Mouse (Mus musculus) kidney, postnatal 0 days (tissue): Measurements from ENCODE around the gene Rnf111. TPM values are rescaled to one million over a fixed set of nuclear protein-coding genes. Genes with fewer than 3 reads are reported as not detected.
"Not testable (repeated sequence)": the region's sequence is repeated elsewhere in the genome, so short reads cannot be mapped to it uniquely, and the experiment has no call there.

ENCODE experiments used
- ATAC-seq: fragments of 200-750 bp; cut with Nextera tagmentation; replicated peaks from 2 replicates; pipeline ENCODE4 v1.8.0; 2017; ENCODE audit warnings: low read depth, moderate number of reproducible peaks, moderate TSS enrichment, moderate library complexity; ENCODE audit not compliant: low FRiP score
- DNase-seq: peaks from one replicate; pipeline ENCODE4 v3.0.0-alpha.2; 2016; ENCODE audit warnings: low spot score
- H3K27ac ChIP-seq: fragments of 300-500 bp; sonication (generic); 2 replicates; pipeline ENCODE4 v1.5.1; 2014; ENCODE audit warnings: mild to moderate bottlenecking
- H3K27me3 ChIP-seq: fragments of 300-500 bp; sonication (generic); 2 replicates; pipeline ENCODE4 v1.6.1; 2014; ENCODE audit warnings: low read length, mixed read lengths; ENCODE audit not compliant: insufficient read depth
- H3K36me3 ChIP-seq: fragments of 300-500 bp; sonication (generic); 2 replicates; pipeline ENCODE4 v1.6.1; 2014; ENCODE audit warnings: low read length, mixed read lengths; ENCODE audit not compliant: insufficient read depth
- H3K4me1 ChIP-seq: fragments of 300-500 bp; sonication (generic); replicated peaks from 2 replicates; pipeline ENCODE4 v1.6.1; 2014; ENCODE audit warnings: antibody characterized with exemption, low read length, mixed read lengths; ENCODE audit not compliant: insufficient read depth
- H3K4me2 ChIP-seq: fragments of 300-500 bp; sonication (generic); 2 replicates; pipeline ENCODE4 v1.6.1; 2014; ENCODE audit warnings: mild to moderate bottlenecking, low read length, moderate library complexity, mixed read lengths
- H3K4me3 ChIP-seq: fragments of 300-500 bp; sonication (generic); replicated peaks from 2 replicates; pipeline ENCODE4 v1.5.1; 2014; ENCODE audit warnings: low read depth, low read length
- H3K9ac ChIP-seq: fragments of 300-500 bp; sonication (generic); 2 replicates; pipeline ENCODE4 v1.6.1; 2014; ENCODE audit warnings: low read depth, low read length
- H3K9me3 ChIP-seq: fragments of 300-500 bp; sonication (generic); replicated peaks from 2 replicates; pipeline ENCODE4 v1.6.1; 2016; ENCODE audit warnings: low read length, inconsistent platforms, mixed read lengths
- CTCF ChIP-seq: IDR thresholded peaks from 2 replicates; pipeline ENCODE4 v1.5.1; 2016; ENCODE audit warnings: antibody characterized with exemption, low read depth, mild to moderate bottlenecking, moderate library complexity
- WGBS: fragments of 180-500 bp; shearing (Covaris S2); extraction: QIAGEN DNeasy Blood & Tissue Kit; methylation state at CpG from one replicate; pipeline ENCODE4 v1.1.7; 2014; 5-methylcytosine and 5-hydroxymethylcytosine counted together
- polyA plus RNA-seq: library from polyadenylated mRNA; unstranded; fragments of >200 nt; fragmentation: Nextera tagmentation; extraction: Ambion mirVana; gene quantifications from 2 replicates; pipeline ENCODE4 v1.2.1, GENCODE M21; 2015

Rnf111 gene
- polyA plus RNA-seq, 1 experiment from 2014 or later: 23.1 TPM

DNA sequence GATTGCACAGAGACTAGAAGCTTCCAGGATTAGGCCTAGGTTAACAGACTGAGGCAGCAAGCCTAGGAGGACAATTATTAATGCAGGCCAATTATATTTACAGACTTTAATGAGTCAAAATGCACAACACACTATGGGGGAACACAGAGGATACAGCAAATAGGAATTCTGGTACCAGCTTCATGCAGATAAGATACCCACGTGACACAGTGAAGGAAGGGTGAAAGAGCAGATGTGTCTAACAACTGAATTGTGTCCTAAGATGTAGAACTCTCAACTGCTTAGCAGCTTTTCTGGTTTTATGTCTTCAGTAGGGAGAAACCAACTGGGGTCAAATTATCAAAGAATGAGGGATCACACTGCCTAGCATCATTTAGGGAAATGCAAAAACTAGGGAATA is 17.7 kb downstream of the Rnf111 start:
- no peaks in the 10 kb centered on the region for H3K9me3 ChIP-seq
- TF ChIP-seq CTCF: no peak
- no peak overlapping the region for H3K9ac ChIP-seq
- no peak overlapping the region for H3K4me2 ChIP-seq
- DNase-seq (no peak), ATAC-seq (no peak)
- H3K36me3 ChIP-seq: 0 out of 2 replicates have a peak, but pooled peaks cover 5% of the 10 kb centered on the region
- no peak overlapping the region for H3K27ac ChIP-seq
- no peaks in the 10 kb centered on the region for H3K27me3 ChIP-seq
- H3K4me1 ChIP-seq: no peaks in the 10 kb centered on the region
- H3K4me3 ChIP-seq: no peak overlapping the region
- 86% methylated on average over 1 of the region's 1 CpGs for WGBS

DNA sequence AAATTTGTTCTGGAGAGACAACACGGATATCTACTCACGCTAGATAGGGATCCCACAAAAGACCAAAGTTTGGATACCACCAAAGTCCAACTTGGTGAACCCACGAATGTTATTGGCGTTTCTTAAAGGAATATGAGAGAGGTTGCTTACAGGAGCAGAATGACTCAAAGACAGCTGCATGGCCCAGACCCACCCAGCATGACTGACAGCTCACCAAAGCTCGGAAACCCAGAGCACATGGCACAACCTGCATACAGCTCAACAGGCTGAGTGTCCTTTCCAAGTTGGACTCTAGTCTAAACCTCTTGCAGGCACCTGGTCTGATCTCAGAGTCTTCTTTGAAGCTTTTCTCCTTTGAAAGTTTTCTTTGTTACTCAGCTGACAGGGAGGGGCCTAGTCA is 20.0 kb downstream of the Rnf111 start:
- no peaks in the 10 kb centered on the region for H3K4me1 ChIP-seq
- no peak overlapping the region for H3K4me3 ChIP-seq
- ATAC-seq (no peak), DNase-seq (no peak)
- H3K27ac ChIP-seq: no peak overlapping the region
- no peak for TF ChIP-seq CTCF
- 93% methylated on average over 5 of the region's 5 CpGs for WGBS
- H3K27me3 ChIP-seq: no peaks in the 10 kb centered on the region
- no peaks in the 10 kb centered on the region for H3K9me3 ChIP-seq
- H3K4me2 ChIP-seq: no peak overlapping the region
- 0 out of 2 replicates have a peak, but pooled peaks cover 5% of the 10 kb centered on the region for H3K36me3 ChIP-seq
- H3K9ac ChIP-seq: no peak overlapping the region

DNA sequence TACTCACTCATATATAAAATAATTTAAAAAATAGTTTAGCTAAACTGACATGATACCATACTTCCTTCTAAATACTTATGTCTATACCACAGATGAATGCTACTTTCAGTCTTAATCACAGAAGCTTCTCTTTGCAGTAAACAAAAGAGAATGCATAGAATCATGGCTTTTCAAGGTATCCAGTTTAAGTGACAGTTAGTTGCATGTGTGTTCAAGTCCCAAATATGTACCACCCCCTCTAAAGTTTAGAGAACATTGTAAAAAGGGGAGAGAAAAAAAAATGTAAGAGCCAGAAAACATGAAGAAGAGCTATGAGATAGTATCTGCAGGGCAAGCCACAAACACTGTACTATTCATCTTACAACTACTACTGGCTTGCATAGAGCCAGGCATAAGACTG is 21.7 kb downstream of the Rnf111 start:
- ATAC-seq: no peak
- H3K27ac ChIP-seq: no peak overlapping the region
- H3K9ac ChIP-seq: no peak overlapping the region
- H3K4me1 ChIP-seq: no peaks in the 10 kb centered on the region
- no peak overlapping the region for H3K4me3 ChIP-seq
- DNase-seq: no peak
- H3K4me2 ChIP-seq: no peak overlapping the region
- H3K27me3 ChIP-seq: no peaks in the 10 kb centered on the region
- H3K36me3 ChIP-seq: 0 out of 2 replicates have a peak, but pooled peaks cover 5% of the 10 kb centered on the region
- no peaks in the 10 kb centered on the region for H3K9me3 ChIP-seq
- TF ChIP-seq CTCF: no peak

DNA sequence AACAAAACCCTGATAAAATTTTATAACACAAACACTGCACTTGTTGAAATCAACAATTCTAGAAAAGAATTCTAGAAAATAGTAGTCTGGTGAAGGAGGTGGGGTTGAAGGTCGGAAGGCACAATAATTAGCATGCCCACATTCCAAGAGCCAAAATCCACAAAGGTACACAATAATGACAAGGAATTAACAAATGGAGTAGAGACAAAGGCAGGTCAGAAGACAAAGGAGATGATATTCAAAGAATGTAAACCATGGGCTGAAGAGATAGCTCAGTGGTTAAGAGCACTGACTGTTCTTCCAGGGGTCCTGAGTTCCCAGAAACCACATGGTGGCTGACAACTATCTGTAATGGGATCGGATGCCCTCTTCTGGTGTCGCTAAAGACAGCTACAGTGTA is 26.3 kb downstream of the Rnf111 start:
- Histone ChIP-seq H3K9me3 (no peaks in the 10 kb centered on the region), H3K4me3 (no peak overlapping the region), H3K36me3 (peaks cover 19% of the 10 kb centered on the region), H3K4me2 (no peak overlapping the region), H3K9ac (no peak overlapping the region), H3K27me3 (no peaks in the 10 kb centered on the region), H3K27ac (no peak overlapping the region), H3K4me1 (no peaks in the 10 kb centered on the region)
- ATAC-seq (no peak), DNase-seq (no peak)
- WGBS: 87% methylated on average over 3 of the region's 3 CpGs
- no peak for TF ChIP-seq CTCF

DNA sequence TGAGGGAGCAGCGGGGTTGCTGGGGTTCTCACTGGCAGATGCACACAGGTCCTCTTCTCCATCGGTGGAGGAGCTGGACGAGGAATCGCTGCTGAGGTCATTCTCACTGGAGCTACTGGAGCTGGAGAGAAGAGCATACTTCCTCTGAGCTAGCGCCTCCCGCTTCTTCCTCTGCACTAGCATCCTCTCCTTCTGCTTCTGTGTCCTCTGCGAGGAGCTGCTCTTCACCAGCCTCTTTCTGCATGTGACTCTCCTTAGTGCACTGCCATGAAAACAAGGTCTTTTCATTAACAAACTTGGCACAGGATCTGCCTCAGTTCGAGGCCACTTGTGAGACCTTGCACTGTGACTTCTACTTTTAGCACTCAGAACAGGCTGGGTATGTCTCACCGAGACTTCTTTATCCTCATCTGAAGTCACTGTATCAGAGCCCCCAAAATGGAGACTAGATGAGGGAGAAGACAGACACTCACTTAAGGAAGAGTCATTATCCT is 27.7 kb downstream of the Rnf111 start:
- no peak for ATAC-seq
- Histone ChIP-seq H3K27ac (no peak overlapping the region), H3K4me3 (no peak overlapping the region), H3K4me2 (no peak overlapping the region), H3K4me1 (no peaks in the 10 kb centered on the region), H3K9ac (no peak overlapping the region), H3K27me3 (no peaks in the 10 kb centered on the region), H3K36me3 (peaks cover 19% of the 10 kb centered on the region), H3K9me3 (no peaks in the 10 kb centered on the region)
- no peak for TF ChIP-seq CTCF
- WGBS: 95% methylated on average over 9 of the region's 9 CpGs
- no peak for DNase-seq

DNA sequence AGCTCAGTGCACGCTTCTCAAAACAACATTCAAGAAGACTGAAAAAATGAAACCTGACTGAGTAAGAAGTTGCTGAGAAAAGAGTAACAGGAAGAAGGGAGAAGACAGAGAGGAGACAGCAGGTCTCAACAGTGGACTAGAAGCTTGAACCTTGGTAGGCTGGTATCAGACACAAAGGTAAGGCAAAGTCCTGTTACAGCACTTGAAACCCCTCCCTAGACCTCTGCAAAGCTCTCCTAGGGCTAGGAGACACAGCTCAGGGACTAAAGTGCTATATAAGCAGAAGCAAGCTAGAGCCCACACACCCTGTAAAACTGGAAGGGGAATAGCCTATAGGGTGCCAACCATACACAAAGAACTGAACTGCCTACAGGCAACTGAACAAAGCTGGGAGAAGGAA is 30.1 kb downstream of the Rnf111 start:
- no peak for ATAC-seq
- Histone ChIP-seq H3K9me3 (no peaks in the 10 kb centered on the region), H3K4me2 (no peak overlapping the region), H3K27me3 (no peaks in the 10 kb centered on the region), H3K36me3 (peaks cover 19% of the 10 kb centered on the region), H3K27ac (no peak overlapping the region), H3K4me1 (no peaks in the 10 kb centered on the region), H3K4me3 (no peak overlapping the region), H3K9ac (no peak overlapping the region)
- 97% methylated on average over 1 of the region's 1 CpGs for WGBS
- no peak for DNase-seq
- TF ChIP-seq CTCF: no peak

DNA sequence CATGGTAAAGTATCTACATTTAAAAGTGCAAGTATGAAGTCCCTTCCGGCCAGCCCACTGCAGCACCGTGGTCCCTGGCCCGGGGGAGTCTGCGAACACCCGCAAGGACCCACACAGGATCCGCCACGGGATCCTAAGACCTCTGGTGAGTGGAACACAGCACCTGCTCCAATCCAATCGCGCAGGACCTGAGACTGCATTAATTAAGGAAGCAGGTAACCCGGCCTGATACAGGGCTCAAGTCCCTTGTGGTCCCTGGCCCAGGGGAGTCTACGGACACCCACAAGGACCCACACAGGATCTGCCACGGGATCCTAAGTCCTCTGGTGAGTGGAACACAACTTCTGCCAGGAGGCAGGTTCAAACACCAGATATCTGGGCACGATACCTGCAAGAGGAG is 40.4 kb downstream of the Rnf111 start:
- 96% methylated on average over 13 of the region's 13 CpGs for WGBS
- not testable (repeated sequence) for H3K4me3 ChIP-seq, ATAC-seq, H3K27me3 ChIP-seq, H3K9ac ChIP-seq, H3K27ac ChIP-seq, H3K4me2 ChIP-seq, H3K4me1 ChIP-seq, DNase-seq, H3K9me3 ChIP-seq
- H3K36me3 ChIP-seq: peaks cover 16% of the 10 kb centered on the region; the same call in 1 of the 2 replicates
